Mouse (Mus musculus) erythroblast, embryonic 14.5 days (primary cell): Measurements from ENCODE around the gene Rdh16f1. TPM values are rescaled to one million over a fixed set of nuclear protein-coding genes. Genes with fewer than 3 reads are reported as not detected.

Experiments
- H3K27me3 ChIP-seq: 2 replicates; pipeline ENCODE4 v1.6.1; 2012; ENCODE audit warnings: inconsistent platforms; ENCODE audit not compliant: control insufficient read depth
- H3K36me3 ChIP-seq: 2 replicates; pipeline ENCODE4 v1.6.1; 2012; ENCODE audit warnings: mild to moderate bottlenecking, inconsistent platforms; ENCODE audit not compliant: control insufficient read depth
- H3K4me1 ChIP-seq: 2 replicates; pipeline ENCODE4 v1.6.1; 2012; ENCODE audit warnings: inconsistent platforms; ENCODE audit not compliant: control insufficient read depth
- H3K4me3 ChIP-seq: replicated peaks from 2 replicates; pipeline ENCODE3; 2012; ENCODE audit warnings: moderate library complexity, mild to moderate bottlenecking, inconsistent platforms
- H3K9me3 ChIP-seq: 2 replicates; pipeline ENCODE4 v1.6.1; 2012; ENCODE audit warnings: low read length, inconsistent platforms, mixed read lengths; ENCODE audit not compliant: control insufficient read depth
- GATA1 ChIP-seq: IDR thresholded peaks from 2 replicates; pipeline ENCODE4 v1.6.1; 2012; ENCODE audit warnings: low read length, inconsistent platforms, mixed read lengths
- TAL1 ChIP-seq: IDR thresholded peaks from 3 replicates; pipeline ENCODE4 v1.6.1; 2012; ENCODE audit warnings: low read length, inconsistent platforms, mixed read lengths
- polyA plus RNA-seq: library from polyadenylated mRNA; stranded (reverse); fragments of >175 nt; gene quantifications from 2 replicates; pipeline ENCODE4 v1.2.3, GENCODE M21; 2012

The Rdh16f1 gene
- polyA plus RNA-seq, result not detected in 2 replicates

DNA sequence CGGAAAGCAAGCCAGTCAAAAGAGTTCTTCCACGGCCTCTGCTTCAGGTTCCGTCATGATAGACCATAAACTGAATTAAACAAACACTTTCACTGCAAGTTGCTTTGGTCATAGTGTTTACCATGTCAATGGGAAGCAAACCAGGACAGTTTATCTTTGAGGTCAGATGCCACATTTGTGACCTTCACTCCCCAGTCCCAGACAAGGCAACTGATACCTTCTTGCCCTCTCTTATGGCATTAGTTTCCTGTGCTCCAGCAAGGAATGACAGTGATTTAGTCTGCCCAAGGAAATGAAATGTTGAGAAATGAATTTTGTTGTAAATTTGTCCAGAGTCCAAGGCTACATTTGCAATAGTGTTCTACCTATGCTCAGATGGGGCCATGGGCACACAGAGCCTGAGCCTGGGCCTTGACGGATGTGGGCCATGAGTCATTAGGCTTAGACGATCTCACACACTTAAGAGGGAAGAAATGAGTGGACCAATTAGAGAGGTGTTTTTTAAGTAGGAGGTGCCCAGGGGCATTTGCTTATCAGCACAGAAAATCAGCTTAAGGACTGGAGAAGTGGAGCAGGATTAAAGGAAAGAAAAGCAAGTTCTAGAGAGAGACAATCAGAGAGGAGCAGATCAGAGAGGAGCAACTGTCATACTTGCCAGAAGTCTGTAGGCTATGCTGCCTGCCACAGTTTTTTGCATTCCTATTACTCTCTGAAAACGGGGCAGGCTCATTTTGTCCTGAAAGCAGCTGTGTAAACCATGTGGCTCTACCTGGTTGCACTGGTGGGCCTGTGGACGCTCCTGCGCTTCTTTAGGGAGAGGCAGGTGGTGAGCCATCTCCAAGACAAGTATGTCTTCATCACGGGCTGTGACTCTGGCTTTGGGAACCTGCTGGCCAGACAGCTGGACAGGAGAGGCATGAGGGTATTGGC, at the start of gene Rdh16f1, which contains the start of gene Rdh1:
Gene Rdh16f1 (plus strand): TSS at position 607 of the 930 bp plus-strand sequence.
Gene Rdh1 (plus strand): TSS at position 541 of the 930 bp plus-strand sequence.
- Histone ChIP-seq H3K27me3 (no peaks in the 10 kb centered on the region), H3K9me3 (no peaks in the 10 kb centered on the region), H3K4me3 (no peak within 1 kb of the TSS), H3K4me1 (peaks cover 6% of the 10 kb centered on the region), H3K36me3 (no peaks in the 10 kb centered on the region)
- TF ChIP-seq GATA1, result no peak
- TF ChIP-seq TAL1, result no peak

DNA sequence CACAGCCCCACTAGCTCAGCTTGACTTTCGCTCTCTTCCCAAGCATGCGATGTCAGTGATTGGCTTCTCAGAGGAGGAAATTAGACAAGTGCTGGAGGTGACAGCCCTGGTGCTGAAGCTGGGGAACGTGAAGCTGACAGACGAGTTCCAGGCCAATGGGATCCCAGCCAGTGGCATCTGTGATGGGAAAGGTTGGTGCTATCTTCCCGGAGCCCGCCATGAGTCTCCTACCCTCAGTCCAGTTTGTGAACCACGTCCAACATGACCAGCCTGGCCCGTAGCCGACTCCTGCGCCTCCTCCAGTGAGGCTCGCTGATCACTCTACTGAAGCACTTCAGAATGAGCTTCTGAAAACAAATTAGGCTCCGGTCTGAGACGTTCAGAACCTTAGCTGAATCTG, 49.3 kb upstream of the Rdh16f1 start:
- H3K4me3 ChIP-seq, result no peak overlapping the region
- H3K27me3 ChIP-seq, result peaks cover 10% of the 10 kb centered on the region; the same call in 1 of the 2 replicates
- TF ChIP-seq GATA1 (no peak), TAL1 (no peak)

DNA sequence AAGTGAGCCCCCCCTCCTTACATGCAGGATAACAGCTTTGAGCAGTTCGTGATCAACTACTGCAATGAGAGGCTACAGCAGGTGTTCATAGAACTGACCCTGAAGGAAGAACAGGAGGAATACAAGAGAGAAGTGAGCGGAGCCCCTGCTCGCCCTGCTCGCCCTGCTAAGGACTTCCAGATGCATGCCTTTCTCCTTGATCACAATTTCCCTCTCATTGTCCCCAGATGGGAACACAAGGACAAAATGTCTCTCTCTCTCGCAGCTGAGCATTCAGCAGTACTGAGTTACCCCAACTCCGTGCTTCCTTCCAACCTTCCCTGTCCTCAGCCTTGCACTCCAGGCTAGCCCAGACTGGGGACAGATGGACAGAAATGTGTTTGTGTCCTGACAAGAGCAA, 46.9 kb upstream of the Rdh16f1 start:
- Histone ChIP-seq H3K9me3 (peaks cover 4% of the 10 kb centered on the region; the same call in 1 of the 2 replicates), H3K27me3 (0 out of 2 replicates have a peak, but pooled peaks cover 6% of the 10 kb centered on the region), H3K4me1 (no peaks in the 10 kb centered on the region; the same call in 1 of the 2 replicates), H3K4me3 (no peak overlapping the region), H3K36me3 (no peaks in the 10 kb centered on the region)
- TF ChIP-seq TAL1, result no peak
- TF ChIP-seq GATA1, result no peak

More for the DNA sequence above, 49.3 kb upstream of the Rdh16f1 start:
- H3K4me1 ChIP-seq, result peaks cover 4% of the 10 kb centered on the region
- H3K36me3 ChIP-seq, result no peaks in the 10 kb centered on the region
- H3K9me3 ChIP-seq, result no peaks in the 10 kb centered on the region

DNA sequence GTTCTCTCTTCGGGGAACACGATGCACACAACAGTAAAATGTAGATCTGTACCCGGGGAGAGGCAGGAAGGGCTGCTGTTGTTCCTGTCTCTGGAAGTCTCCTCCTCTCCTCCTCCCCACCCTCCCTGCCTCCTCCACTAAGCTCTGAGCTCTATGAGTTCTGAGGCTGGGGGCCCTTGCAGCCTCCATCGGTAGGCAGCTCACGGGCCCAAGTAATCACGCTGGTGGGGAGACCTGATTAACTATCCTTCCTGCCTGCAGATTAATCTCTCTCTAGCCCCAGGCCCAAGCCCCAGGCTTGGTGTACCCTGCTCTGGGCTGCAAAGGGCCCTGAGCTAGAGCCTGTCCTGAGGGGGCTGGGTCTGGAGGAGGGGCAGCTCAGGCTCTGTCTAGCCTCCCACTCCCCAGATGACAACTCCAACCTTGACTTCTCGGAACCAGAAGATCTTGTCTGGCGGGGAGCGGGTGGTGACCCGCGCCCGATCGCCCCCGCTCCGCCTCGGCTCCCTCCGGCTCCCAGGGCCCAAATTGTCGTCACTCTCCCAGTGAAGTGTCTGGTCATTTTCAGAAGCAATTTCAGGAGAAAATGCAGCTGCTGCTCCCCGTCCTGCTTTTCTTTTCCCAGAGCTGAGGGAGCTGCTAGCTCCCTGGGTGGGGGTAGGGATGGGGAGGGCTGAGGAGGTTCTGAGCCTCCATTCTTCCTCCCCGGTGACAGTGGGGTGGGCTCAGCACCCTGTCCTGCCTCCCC, 37.7 kb upstream of the Rdh16f1 start:
- Histone ChIP-seq H3K4me1 (peaks cover 45% of the 10 kb centered on the region), H3K27me3 (peaks cover 54% of the 10 kb centered on the region), H3K9me3 (no peaks in the 10 kb centered on the region), H3K4me3 (no peak overlapping the region), H3K36me3 (no peaks in the 10 kb centered on the region)
- no peak for TF ChIP-seq GATA1
- no peak for TF ChIP-seq TAL1

DNA sequence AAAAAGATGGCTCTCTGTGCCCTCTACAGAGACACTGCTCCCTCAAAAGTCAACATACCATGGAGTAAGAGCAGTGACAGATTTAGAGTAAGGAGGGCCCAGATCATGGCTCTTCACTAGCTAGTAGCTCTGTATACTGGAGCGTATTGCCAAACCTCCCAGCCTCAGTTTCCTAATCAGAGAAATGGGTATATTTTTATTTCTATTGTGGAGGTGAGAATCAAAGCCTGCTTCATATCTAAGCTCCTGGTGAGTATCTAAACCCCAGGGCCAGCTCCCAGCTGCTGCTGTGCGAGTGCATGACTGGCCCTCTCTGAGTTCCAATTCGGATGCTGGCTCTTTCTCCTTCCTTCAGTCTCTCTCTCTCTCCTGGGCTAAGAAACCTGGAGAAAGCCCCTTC, 35.4 kb upstream of the Rdh16f1 start, which contains the start of gene Tac2:
Gene Tac2 (plus strand): TSS at position 301 of the 400 bp plus-strand sequence.
- no peak for TF ChIP-seq TAL1
- TF ChIP-seq GATA1, result no peak
- peaks cover 9% of the 10 kb centered on the region for H3K36me3 ChIP-seq
- peaks cover 69% of the 10 kb centered on the region for H3K4me1 ChIP-seq
- peaks cover 55% of the 10 kb centered on the region for H3K27me3 ChIP-seq
- H3K4me3 ChIP-seq, result peak within 1 kb of the TSS; percentile 49
- H3K9me3 ChIP-seq, result no peaks in the 10 kb centered on the region

DNA sequence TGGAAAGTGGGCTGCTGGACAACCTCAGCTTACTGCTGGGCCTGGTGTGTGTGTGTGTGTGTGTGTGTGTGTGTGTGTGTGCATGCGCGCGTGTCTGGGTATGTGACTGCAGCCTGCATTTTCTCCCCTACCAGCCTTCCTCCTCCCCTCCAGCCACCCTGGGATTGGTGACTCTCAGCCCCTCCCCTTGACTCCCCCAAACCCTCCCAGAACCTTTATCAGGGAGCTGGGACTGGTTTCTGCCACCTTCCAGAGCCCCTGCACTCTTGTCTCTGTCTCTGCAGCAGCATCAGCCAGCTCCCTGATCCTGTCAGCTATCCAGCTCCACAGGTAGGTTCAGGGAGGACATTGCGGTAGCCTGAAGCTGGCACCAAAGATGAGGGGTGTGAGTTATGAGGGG, 34.5 kb upstream of the Rdh16f1 start:
- peak overlapping the region; percentile 49 for H3K4me3 ChIP-seq
- no peak for TF ChIP-seq GATA1
- no peak for TF ChIP-seq TAL1
- peaks cover 45% of the 10 kb centered on the region for H3K27me3 ChIP-seq

DNA sequence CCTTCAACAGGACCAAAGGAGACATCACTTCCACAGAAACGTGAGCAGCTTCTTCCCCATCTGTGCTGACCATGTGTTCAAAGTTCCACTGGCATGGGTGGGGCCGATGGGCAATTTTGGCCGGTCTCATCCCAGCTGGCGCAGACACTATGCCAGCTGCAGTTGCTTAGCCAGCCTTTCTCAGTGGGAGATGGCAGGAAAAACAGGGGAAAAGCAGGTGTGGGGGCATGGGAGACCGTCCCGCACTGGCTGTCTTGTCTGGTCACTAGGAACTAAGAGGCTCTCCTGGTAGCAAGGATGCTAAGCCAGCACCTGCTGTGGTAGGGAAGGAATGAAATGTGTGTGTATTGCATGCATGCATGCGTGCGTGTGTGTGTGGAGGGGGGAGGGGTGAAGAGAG, 31.1 kb upstream of the Rdh16f1 start:
- Histone ChIP-seq H3K4me1 (peaks cover 95% of the 10 kb centered on the region), H3K9me3 (no peaks in the 10 kb centered on the region), H3K4me3 (no peak overlapping the region), H3K36me3 (peaks cover 15% of the 10 kb centered on the region), H3K27me3 (peaks cover 15% of the 10 kb centered on the region)
- TF ChIP-seq TAL1, result no peak
- no peak for TF ChIP-seq GATA1

More for the DNA sequence above, 34.5 kb upstream of the Rdh16f1 start:
- Histone ChIP-seq H3K9me3 (no peaks in the 10 kb centered on the region), H3K36me3 (peaks cover 15% of the 10 kb centered on the region), H3K4me1 (peaks cover 78% of the 10 kb centered on the region)

DNA sequence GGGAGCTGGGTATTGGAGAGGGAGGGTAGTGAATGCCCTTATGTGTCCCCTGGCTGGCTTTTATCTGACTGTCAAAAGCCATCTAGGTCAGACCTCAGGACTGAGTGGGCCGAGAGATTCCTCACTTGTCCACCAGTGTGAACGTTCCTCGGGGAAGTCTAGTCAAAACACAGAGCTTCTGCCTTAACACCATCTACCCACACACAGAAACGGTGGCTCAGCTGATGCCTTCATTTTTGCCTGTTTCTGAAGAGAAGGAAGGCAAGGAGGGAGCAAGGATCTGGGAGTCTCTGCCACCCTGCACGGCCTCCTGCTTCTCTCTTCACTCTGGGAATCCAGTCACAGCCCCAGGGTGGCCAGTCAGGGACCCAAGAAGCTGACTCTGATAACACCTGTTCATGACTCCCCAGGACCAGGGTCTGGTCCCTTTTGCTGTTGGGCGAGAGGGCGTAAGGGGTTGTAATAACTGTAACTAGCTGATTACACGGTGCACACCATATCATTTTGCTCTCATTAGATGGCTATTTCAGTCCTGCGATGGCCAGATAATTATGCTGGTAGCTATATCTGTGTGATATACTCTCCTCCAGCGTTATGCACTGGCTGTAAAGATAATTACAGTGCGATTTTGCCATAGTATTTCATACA, 29.2 kb upstream of the Rdh16f1 start:
- Histone ChIP-seq H3K36me3 (peaks cover 15% of the 10 kb centered on the region), H3K4me3 (peak overlapping the region; percentile 21), H3K27me3 (peaks cover 12% of the 10 kb centered on the region), H3K9me3 (0 out of 2 replicates have a peak, but pooled peaks cover 2% of the 10 kb centered on the region), H3K4me1 (peaks cover 96% of the 10 kb centered on the region)
- TF ChIP-seq GATA1 (peak; percentile 40; the same call in 1 of the 2 replicates), TAL1 (peak; percentile 50)
